Mouse (Mus musculus) liver, postnatal 0 days (tissue): ENCODE results near the gene Slc30a10. TPM values are rescaled to one million over a fixed set of nuclear protein-coding genes. Genes with fewer than 3 reads are reported as not detected.

ENCODE experiments used
- ATAC-seq: fragments of 200-750 bp; cut with Nextera tagmentation; 2 replicates; pipeline ENCODE4 v1.8.0; 2017; ENCODE audit warnings: mild to moderate bottlenecking, moderate library complexity
- DNase-seq: peaks from one replicate; pipeline ENCODE4 v3.0.0-alpha.2; 2016
- H3K27ac ChIP-seq: fragments of 300-500 bp; sonication (generic); 2 replicates; pipeline ENCODE4 v1.5.1; 2014; ENCODE audit warnings: antibody characterized with exemption, moderate library complexity, mild to moderate bottlenecking, low read depth
- H3K27me3 ChIP-seq: fragments of 300-500 bp; sonication (generic); 2 replicates; pipeline ENCODE4 v1.6.1; 2014; ENCODE audit warnings: low read length, control low read depth, mixed read lengths; ENCODE audit not compliant: insufficient read depth
- H3K36me3 ChIP-seq: fragments of 300-500 bp; sonication (generic); replicated peaks from 2 replicates; pipeline ENCODE4 v1.6.1; 2014; ENCODE audit warnings: mild to moderate bottlenecking, control low read depth, low read length, moderate library complexity, mixed read lengths; ENCODE audit not compliant: insufficient read depth
- H3K4me1 ChIP-seq: fragments of 300-500 bp; sonication (generic); 2 replicates; pipeline ENCODE4 v1.6.1; 2014; ENCODE audit warnings: antibody characterized with exemption, mild to moderate bottlenecking, control low read depth; ENCODE audit not compliant: insufficient read depth
- H3K4me2 ChIP-seq: fragments of 300-500 bp; sonication (generic); 2 replicates; pipeline ENCODE4 v1.6.1; 2014; ENCODE audit warnings: low read depth, mild to moderate bottlenecking, low read length, moderate library complexity, mixed read lengths
- H3K4me3 ChIP-seq: fragments of 300-500 bp; sonication (generic); 2 replicates; pipeline ENCODE4 v1.5.1; 2014; ENCODE audit warnings: low read depth, low read length
- H3K9ac ChIP-seq: fragments of 300-500 bp; sonication (generic); replicated peaks from 2 replicates; pipeline ENCODE4 v1.6.1; 2014; ENCODE audit warnings: mild to moderate bottlenecking, moderate library complexity
- H3K9me3 ChIP-seq: fragments of 300-500 bp; sonication (generic); 2 replicates; pipeline ENCODE4 v1.6.1; 2016; ENCODE audit warnings: mild to moderate bottlenecking, control low read depth, low read length, mixed read lengths
- CTCF ChIP-seq: sonication (generic); IDR thresholded peaks from 2 replicates; pipeline ENCODE4 v1.5.1; 2016; ENCODE audit warnings: antibody characterized with exemption, low read depth
- EP300 ChIP-seq: IDR thresholded peaks from 2 replicates; pipeline ENCODE4 v1.6.1; 2016; ENCODE audit warnings: antibody characterized with exemption, low read depth, mild to moderate bottlenecking
- WGBS: fragments of 180-500 bp; shearing (Covaris S2); extraction: QIAGEN DNeasy Blood & Tissue Kit; methylation state at CpG from one replicate; pipeline ENCODE4 v1.1.7; 2014; ENCODE audit not compliant: insufficient replicate concordance; 5-methylcytosine and 5-hydroxymethylcytosine counted together
- polyA plus RNA-seq: library from polyadenylated mRNA; unstranded; fragments of >200 nt; fragmentation: Nextera tagmentation; extraction: Ambion mirVana; gene quantifications from 2 replicates; pipeline ENCODE4 v1.2.1, GENCODE M21; 2015

The Slc30a10 gene
- polyA plus RNA-seq, 1 experiment from 2014 or later = 9.1 TPM

DNA sequence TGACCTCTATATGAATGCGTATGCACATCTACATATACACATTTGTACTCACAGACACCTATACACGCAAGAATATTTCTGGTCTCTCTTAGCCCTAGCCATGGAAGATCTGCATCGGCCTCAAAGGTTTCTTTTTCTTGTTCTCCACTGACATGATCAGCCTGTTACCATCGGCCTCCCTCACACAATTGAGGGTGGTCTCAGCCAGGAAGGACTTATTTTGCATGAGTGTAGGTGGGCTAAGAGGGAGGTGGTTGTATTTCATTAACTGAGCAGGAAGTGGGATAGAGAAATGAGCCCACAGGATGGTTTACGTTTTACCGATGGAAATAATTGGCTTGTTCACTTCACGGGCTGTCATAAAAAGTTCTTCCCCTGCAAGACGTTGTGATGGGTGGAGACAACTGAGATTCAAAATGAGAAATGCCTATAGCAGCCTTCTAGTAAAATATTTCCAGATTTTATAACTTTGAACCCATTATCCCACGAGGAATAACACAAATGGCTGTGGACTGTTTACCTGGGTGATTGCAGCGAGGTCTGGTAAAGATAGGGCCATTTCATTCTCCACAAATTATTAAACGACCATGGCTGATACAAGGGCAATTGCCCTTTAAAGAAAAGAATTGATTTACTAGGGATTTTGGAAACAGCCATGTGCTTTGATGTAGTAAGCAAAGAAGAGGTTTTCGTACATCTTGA is 28.9 kb downstream of the Slc30a10 start:
- no peak overlapping the region for H3K4me2 ChIP-seq
- TF ChIP-seq CTCF = no peak
- 66% methylated on average over 12 of the region's 12 CpGs for WGBS
- no peaks in the 10 kb centered on the region for H3K36me3 ChIP-seq
- H3K9ac ChIP-seq = no peak overlapping the region
- DNase-seq (no peak), ATAC-seq (no peak)
- no peak overlapping the region for H3K27ac ChIP-seq
- no peaks in the 10 kb centered on the region for H3K4me1 ChIP-seq
- no peak overlapping the region for H3K4me3 ChIP-seq
- H3K9me3 ChIP-seq = no peaks in the 10 kb centered on the region
- H3K27me3 ChIP-seq = no peaks in the 10 kb centered on the region

DNA sequence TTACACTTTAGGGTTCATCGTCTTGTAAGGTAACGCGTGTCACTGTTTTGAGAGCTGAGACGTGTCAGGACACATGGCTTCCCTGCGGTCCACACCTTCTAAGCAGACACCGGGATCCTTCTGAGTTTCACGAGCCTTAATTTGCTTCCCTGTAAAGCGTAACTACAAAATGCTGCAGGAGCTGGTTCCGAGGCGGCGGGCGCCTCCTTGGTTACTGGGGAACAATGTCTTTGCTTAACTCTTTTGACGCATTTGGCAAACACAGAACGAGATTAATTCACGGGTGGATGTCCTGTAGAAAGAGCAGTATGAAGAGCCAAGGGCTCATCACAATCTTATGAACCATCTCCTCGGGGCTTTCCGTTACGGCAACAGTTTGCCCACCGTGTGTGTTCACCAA is 29.6 kb downstream of the Slc30a10 start:
- Histone ChIP-seq H3K36me3 (no peaks in the 10 kb centered on the region), H3K4me1 (no peaks in the 10 kb centered on the region), H3K9ac (no peak overlapping the region), H3K27ac (no peak overlapping the region), H3K4me3 (no peak overlapping the region), H3K27me3 (no peaks in the 10 kb centered on the region), H3K9me3 (no peaks in the 10 kb centered on the region), H3K4me2 (no peak overlapping the region)
- DNase-seq (no peak), ATAC-seq (no peak)
- WGBS = 83% methylated on average over 19 of the region's 19 CpGs
- TF ChIP-seq EP300 (no peak), CTCF (no peak)

DNA sequence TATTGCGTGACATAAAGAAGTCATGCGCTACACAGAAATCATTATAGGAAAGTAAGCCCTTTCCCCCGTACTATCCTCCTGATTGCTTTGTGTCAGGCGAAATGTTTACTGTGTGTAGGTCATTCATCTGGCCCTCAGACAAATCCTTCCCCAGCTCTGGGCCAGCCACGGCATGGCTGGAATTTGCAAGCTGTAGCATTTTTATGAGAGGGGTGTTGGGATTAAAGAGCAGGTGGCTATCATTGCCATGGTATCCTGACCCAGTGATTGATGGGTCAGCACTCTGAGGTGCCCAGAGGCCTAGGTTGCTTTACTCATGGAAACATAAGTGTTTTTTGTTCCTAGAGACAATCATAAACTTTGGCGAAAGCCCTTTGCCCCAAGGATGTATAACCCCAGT is 35.2 kb downstream of the Slc30a10 start:
- Histone ChIP-seq H3K4me2 (no peak overlapping the region), H3K27me3 (no peaks in the 10 kb centered on the region), H3K36me3 (no peaks in the 10 kb centered on the region), H3K4me3 (no peak overlapping the region), H3K9me3 (no peaks in the 10 kb centered on the region), H3K4me1 (no peaks in the 10 kb centered on the region), H3K9ac (no peak overlapping the region), H3K27ac (no peak overlapping the region)
- DNase-seq (no peak), ATAC-seq (no peak)
- 74% methylated on average over 6 of the region's 6 CpGs for WGBS
- TF ChIP-seq EP300 (no peak), CTCF (no peak)

DNA sequence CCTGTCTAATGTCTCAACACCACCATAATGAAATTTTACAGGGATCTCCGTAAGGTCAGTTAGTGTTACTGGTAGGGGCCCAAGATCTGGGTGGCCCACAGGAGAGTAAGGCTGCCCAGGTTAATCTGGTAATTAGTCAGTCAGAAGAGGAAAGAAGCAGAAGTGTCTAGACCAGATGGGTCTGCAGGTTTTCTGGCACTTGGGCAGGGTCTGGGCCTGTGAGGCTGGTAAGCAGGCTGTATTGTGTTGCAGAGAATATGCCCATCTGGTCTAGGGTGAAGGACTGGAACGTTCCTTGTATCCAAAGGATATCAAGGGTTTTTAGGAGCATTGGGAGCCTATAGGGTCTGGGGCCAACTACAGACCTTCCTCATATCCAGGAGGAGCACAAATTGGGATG is 36.0 kb downstream of the Slc30a10 start:
- no peaks in the 10 kb centered on the region for H3K27me3 ChIP-seq
- DNase-seq (no peak), ATAC-seq (no peak)
- H3K4me3 ChIP-seq = no peak overlapping the region
- 87% methylated on average over 2 of the region's 2 CpGs for WGBS
- no peaks in the 10 kb centered on the region for H3K9me3 ChIP-seq
- TF ChIP-seq EP300 = no peak
- no peak for TF ChIP-seq CTCF
- H3K27ac ChIP-seq = no peak overlapping the region
- H3K4me2 ChIP-seq = no peak overlapping the region
- no peaks in the 10 kb centered on the region for H3K36me3 ChIP-seq
- no peaks in the 10 kb centered on the region for H3K4me1 ChIP-seq
- H3K9ac ChIP-seq = no peak overlapping the region

DNA sequence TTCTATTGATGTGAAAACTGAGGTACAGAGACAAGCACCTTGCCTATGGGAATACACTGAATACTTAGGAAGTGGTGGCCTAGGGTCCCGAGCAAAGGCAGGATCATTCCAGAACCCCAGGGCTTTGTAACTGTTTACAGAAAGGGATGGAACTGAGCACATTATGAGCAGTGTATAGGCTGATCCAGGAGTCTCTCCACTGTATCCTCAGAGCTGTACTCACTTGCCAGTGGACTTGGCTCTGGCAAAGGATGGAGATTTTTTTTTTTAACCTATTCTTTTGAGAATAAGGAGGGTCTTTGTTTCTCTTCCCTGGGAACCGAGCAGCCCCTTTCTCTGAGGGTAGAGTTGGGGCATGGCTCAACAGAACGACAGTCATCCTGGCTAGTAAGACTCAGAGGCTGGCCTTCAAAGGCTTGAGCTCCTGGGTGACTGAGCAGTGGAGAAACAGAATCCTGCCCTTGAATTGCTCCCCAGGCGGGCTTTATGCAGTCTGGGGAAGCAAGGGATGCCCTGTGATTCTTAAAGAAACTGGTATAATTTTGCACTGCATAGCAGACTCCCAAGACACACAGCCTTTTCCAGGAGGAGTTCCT is 38.9 kb downstream of the Slc30a10 start:
- ATAC-seq (no peak), DNase-seq (no peak)
- Histone ChIP-seq H3K4me1 (no peaks in the 10 kb centered on the region; the same call in 1 of the 2 replicates), H3K27me3 (no peaks in the 10 kb centered on the region), H3K4me3 (no peak overlapping the region), H3K9ac (no peak overlapping the region), H3K9me3 (no peaks in the 10 kb centered on the region), H3K27ac (no peak overlapping the region), H3K4me2 (no peak overlapping the region), H3K36me3 (no peaks in the 10 kb centered on the region)
- TF ChIP-seq EP300 (no peak), CTCF (no peak)
- WGBS = 66% methylated on average over 4 of the region's 4 CpGs

DNA sequence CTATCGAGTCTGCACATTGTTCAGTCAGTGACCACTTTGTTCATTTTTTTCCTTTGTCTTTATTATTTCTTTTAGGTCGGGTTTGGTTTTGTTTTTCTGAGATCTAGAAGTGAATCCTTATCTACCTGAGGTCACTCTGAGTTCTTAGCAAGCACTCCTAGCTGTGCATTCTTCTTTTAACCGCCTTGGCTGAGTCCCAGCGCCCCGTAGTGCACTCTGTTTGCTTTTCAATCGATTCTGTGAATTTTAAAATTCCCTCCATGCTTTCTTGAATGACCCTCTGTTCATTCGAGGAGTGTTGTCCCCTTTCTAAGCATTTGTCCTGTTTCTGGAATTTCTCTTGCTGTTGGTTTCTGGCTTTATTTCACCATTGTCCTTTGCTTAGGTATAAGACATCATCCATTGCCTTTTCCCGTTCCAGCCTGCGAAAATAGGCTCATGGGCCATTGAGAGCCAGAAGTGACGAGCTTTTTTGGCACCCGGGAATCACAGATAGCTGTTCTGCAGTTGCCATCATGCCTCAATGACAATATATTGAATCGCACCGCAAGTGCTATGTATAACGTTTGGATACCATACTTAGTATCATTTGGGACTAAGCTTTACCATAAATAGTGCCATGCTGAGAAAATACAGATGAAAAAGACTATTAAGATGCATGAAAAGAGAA is 42.3 kb downstream of the Slc30a10 start:
- ATAC-seq (no peak), DNase-seq (no peak)
- H3K9ac ChIP-seq = no peak overlapping the region
- no peak overlapping the region for H3K4me2 ChIP-seq
- TF ChIP-seq CTCF = no peak
- no peak for TF ChIP-seq EP300
- H3K9me3 ChIP-seq = no peaks in the 10 kb centered on the region
- H3K4me1 ChIP-seq = no peaks in the 10 kb centered on the region; the same call in 1 of the 2 replicates
- no peaks in the 10 kb centered on the region for H3K27me3 ChIP-seq
- no peak overlapping the region for H3K4me3 ChIP-seq
- no peak overlapping the region for H3K27ac ChIP-seq
- 62% methylated on average over 14 of the region's 14 CpGs for WGBS
- no peaks in the 10 kb centered on the region for H3K36me3 ChIP-seq
